Mouse (Mus musculus) limb, embryonic 15.5 days (tissue): ENCODE data around the gene Gpr152. TPM values are rescaled to one million over a fixed set of nuclear protein-coding genes. Genes with fewer than 3 reads are reported as not detected.
"Not testable (repeated sequence)": the region's sequence is repeated elsewhere in the genome, so short reads cannot be mapped to it uniquely, and the experiment has no call there.

Source experiments
- ATAC-seq: fragments of 200-750 bp; cut with Nextera tagmentation; 2 replicates; pipeline ENCODE4 v1.8.0; 2017; ENCODE audit warnings: low read depth, moderate TSS enrichment; ENCODE audit not compliant: insufficient number of reproducible peaks, low FRiP score, low TSS enrichment
- H3K27ac ChIP-seq: fragments of 300-500 bp; sonication (generic); 2 replicates; pipeline ENCODE4 v1.5.1; 2015; ENCODE audit warnings: moderate library complexity, mild to moderate bottlenecking, inconsistent platforms
- H3K27me3 ChIP-seq: fragments of 300-500 bp; sonication (generic); 2 replicates; pipeline ENCODE4 v1.6.1; 2015; ENCODE audit warnings: inconsistent platforms
- H3K36me3 ChIP-seq: fragments of 300-500 bp; sonication (generic); 2 replicates; pipeline ENCODE4 v1.6.1; 2015; ENCODE audit warnings: inconsistent platforms
- H3K4me1 ChIP-seq: fragments of 300-500 bp; sonication (generic); 2 replicates; pipeline ENCODE4 v1.6.1; 2015; ENCODE audit warnings: inconsistent platforms
- H3K4me2 ChIP-seq: fragments of 300-500 bp; sonication (generic); 2 replicates; pipeline ENCODE4 v1.6.1; 2015; ENCODE audit warnings: mild to moderate bottlenecking, inconsistent platforms
- H3K4me3 ChIP-seq: fragments of 300-500 bp; sonication (generic); 2 replicates; pipeline ENCODE4 v1.5.1; 2015; ENCODE audit warnings: mild to moderate bottlenecking, inconsistent platforms
- H3K9ac ChIP-seq: fragments of 300-500 bp; sonication (generic); 2 replicates; pipeline ENCODE4 v1.6.1; 2015; ENCODE audit warnings: inconsistent platforms
- H3K9me3 ChIP-seq: fragments of 300-500 bp; sonication (generic); 2 replicates; pipeline ENCODE4 v1.6.1; 2016; ENCODE audit warnings: inconsistent platforms
- WGBS: fragments of 180-500 bp; shearing (Covaris S2); methylation state at CpG from one replicate; pipeline ENCODE4 v1.1.7; 2015; 5-methylcytosine and 5-hydroxymethylcytosine counted together
- polyA plus RNA-seq: library from polyadenylated mRNA; unstranded; fragments of >200 nt; fragmentation: Nextera tagmentation; extraction: Ambion mirVana; gene quantifications from 2 replicates; pipeline ENCODE4 v1.2.1, GENCODE M21; 2015

Gpr152 gene
- polyA plus RNA-seq, 1 experiment from 2014 or later: not detected

DNA sequence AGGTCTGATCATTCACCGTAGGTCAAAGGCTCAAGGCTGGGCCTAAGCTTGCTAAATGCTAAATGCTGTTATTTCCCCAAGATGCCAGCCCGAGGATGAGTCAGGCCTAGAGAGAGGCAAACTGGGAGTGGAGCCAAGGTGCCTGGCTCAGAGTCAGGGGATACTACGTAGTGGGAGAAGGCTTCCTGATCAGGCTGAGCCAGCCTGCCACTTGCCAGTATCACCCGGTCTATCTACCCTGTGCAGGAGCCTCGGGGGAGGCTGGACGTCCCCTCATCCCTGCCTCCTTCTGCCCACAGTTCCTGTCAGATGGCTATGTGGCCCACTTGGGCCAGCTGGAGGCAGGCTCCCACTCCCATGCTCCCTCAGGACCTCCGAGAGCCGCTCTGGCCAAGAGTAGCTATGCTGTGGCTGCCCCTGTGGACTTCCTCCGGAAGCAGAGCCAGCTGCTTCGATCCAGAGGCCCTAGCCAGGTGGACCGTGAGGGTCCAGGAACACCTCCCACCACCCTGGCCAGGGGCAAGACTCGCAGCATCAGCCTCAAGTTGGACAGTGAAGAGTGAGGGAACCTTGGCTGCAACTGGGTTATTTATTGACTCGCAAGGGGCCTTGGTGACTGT lies 26.3 kb upstream of the Gpr152 start:
- H3K27ac ChIP-seq: peak overlapping the region; percentile 48
- H3K4me2 ChIP-seq: no peak overlapping the region
- no peak overlapping the region for H3K9ac ChIP-seq
- no peak overlapping the region for H3K4me3 ChIP-seq
- H3K4me1 ChIP-seq: peaks cover 18% of the 10 kb centered on the region
- peaks cover 67% of the 10 kb centered on the region for H3K36me3 ChIP-seq
- WGBS: 63% methylated on average over 13 of the region's 13 CpGs
- no peaks in the 10 kb centered on the region for H3K27me3 ChIP-seq
- no peaks in the 10 kb centered on the region for H3K9me3 ChIP-seq
- peak; percentile 17; the same call in 1 of the 2 replicates for ATAC-seq

DNA sequence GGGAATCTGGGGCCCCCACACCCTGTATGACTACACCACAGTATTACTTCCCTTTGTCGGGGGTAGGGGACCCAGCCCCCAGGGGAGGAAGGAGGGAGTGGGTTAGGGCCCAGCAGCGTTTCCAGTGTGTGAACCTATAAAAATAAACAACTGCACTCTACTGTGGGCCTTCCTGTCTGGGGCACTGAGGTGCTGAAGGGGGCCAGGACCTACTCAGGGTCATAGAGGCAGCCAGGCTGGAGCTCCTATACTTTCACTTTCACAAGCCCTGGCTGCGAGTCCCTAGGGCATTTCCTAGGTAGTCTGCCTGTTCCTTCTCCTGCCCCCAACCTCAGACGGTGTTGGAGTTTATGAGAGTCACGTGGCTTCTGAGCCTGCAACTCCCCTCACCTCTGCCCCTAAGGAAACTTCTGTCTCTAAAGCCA lies 25.8 kb upstream of the Gpr152 start:
- H3K9ac ChIP-seq: no peak overlapping the region
- H3K27me3 ChIP-seq: no peaks in the 10 kb centered on the region
- H3K4me3 ChIP-seq: no peak overlapping the region
- peaks cover 18% of the 10 kb centered on the region for H3K4me1 ChIP-seq
- no peaks in the 10 kb centered on the region for H3K9me3 ChIP-seq
- H3K36me3 ChIP-seq: peaks cover 67% of the 10 kb centered on the region
- H3K4me2 ChIP-seq: no peak overlapping the region
- H3K27ac ChIP-seq: peak overlapping the region; percentile 48
- WGBS: 25% methylated on average over 5 of the region's 5 CpGs
- no peak for ATAC-seq

DNA sequence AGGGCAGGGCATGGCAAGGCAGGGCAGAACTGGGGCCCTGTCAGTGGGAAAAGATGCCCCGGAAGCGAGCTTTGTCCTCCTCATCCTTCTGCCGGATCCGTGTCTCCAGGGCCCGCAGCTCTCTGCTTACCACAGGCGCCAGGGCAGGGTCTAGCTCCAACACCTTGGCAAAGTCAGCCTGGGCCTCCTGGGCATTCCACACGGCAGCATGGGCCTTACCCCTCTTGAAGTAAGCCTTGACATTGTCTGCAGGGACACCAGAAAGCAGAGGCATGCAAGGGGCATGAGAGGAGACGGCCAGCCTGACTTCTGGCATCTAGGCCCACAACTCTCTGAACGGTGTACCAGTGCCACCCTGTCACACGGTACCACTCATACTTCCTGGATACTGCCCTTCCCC lies 25.0 kb upstream of the Gpr152 start:
- no peak for ATAC-seq
- 89% methylated on average over 10 of the region's 10 CpGs for WGBS
- no peak overlapping the region for H3K4me3 ChIP-seq
- H3K27ac ChIP-seq: no peak overlapping the region; the same call in 1 of the 2 replicates
- no peak overlapping the region for H3K9ac ChIP-seq
- H3K27me3 ChIP-seq: no peaks in the 10 kb centered on the region
- peaks cover 18% of the 10 kb centered on the region for H3K4me1 ChIP-seq
- no peaks in the 10 kb centered on the region for H3K9me3 ChIP-seq
- H3K36me3 ChIP-seq: peaks cover 67% of the 10 kb centered on the region
- H3K4me2 ChIP-seq: no peak overlapping the region

DNA sequence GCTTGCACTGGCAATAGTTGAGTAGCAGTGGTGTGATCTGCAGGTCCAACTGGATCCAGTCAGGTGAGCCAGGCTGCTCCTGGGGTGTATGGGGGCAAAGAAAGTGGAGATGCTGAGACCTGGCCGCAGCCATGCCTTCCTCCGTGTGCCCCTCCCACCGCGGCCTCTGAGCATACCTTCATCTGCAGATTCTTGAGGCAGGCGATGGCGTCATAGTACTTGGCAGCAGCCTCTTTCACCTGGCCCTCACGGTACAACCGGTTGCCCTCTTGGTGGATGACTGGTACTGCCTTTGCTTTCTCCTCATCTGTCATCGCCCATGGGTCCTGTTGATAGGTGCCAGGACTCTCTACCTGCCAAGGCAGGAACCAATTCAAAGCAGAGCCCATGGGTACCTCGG lies 24.4 kb upstream of the Gpr152 start:
- ATAC-seq: no peak

DNA sequence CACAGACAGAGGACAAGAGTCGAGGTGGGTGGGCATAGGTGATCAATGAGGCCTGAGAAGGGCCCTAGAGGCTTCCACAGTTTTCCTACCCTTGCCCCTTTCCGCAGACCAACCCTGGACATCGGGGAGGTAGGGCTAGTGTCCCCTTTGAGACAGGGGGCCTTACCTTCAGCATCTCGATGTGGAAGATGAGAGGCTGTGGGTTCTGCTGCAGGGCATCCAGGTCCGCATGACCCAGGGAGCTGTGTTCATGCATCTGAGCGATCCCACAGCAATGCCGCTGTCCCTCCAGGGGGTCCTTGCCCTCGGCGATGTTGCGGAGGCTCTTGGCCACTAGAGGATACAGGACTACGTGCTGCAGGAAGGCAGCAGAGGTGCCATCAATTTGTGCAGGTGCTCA lies 23.8 kb upstream of the Gpr152 start:
- Histone ChIP-seq H3K9me3 (no peaks in the 10 kb centered on the region), H3K27ac (no peak overlapping the region), H3K4me3 (no peak overlapping the region), H3K27me3 (no peaks in the 10 kb centered on the region), H3K36me3 (peaks cover 67% of the 10 kb centered on the region), H3K4me2 (no peak overlapping the region), H3K4me1 (peaks cover 26% of the 10 kb centered on the region), H3K9ac (no peak overlapping the region)
- 84% methylated on average over 11 of the region's 11 CpGs for WGBS
- ATAC-seq: no peak

More for the DNA sequence above, 24.4 kb upstream of the Gpr152 start:
- H3K9ac ChIP-seq: no peak overlapping the region
- 94% methylated on average over 10 of the region's 10 CpGs for WGBS
- H3K36me3 ChIP-seq: peaks cover 67% of the 10 kb centered on the region
- H3K4me2 ChIP-seq: no peak overlapping the region
- no peak overlapping the region for H3K4me3 ChIP-seq
- no peaks in the 10 kb centered on the region for H3K27me3 ChIP-seq
- no peak overlapping the region for H3K27ac ChIP-seq
- no peaks in the 10 kb centered on the region for H3K9me3 ChIP-seq
- H3K4me1 ChIP-seq: peaks cover 20% of the 10 kb centered on the region

DNA sequence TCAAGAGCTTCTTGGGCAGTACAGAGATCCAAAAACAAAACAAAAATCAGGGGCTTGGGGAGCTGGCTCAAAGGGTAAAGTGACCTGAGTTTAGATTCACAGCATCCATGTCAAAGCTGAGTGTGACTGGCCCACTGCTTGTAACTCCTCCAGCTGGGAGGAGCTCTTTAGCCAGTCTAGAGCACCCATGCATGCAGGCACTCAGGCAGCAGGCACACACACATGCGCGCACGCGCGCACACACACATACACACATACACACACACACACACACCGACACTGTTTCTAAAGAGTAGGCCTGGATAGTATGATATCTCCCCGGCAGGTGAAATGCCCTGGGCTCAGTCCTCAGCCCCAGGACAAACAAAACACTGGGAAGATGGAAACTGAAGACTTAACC lies 22.6 kb upstream of the Gpr152 start:
- no peak overlapping the region for H3K27ac ChIP-seq
- H3K36me3 ChIP-seq: peaks cover 60% of the 10 kb centered on the region
- H3K4me3 ChIP-seq: no peak overlapping the region
- H3K4me1 ChIP-seq: peaks cover 29% of the 10 kb centered on the region
- H3K9me3 ChIP-seq: no peaks in the 10 kb centered on the region
- no peak overlapping the region for H3K4me2 ChIP-seq
- ATAC-seq: no peak
- no peaks in the 10 kb centered on the region for H3K27me3 ChIP-seq
- WGBS: 97% methylated on average over 7 of the region's 7 CpGs
- no peak overlapping the region for H3K9ac ChIP-seq

DNA sequence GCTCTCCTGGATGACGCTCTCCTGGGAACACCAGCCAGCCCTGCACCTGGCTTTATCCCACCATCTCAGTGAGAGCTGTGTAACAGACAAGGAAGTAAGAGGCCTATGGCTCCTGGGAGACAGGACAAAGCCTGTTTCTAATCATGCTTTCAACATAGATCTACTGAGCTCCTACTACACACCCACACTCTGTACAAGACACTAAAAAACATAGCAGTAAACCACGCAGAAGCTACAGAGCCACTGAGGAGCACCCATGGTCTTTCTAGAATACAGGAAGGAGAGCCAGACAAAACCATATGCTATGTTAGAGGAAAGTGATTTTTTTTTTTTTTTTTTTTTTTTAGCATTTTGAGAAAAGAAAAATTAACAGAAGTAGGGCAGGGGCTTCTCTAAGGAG lies 21.2 kb upstream of the Gpr152 start:
- no peak for ATAC-seq
- H3K4me3 ChIP-seq: no peak overlapping the region
- no peaks in the 10 kb centered on the region for H3K9me3 ChIP-seq
- no peak overlapping the region for H3K27ac ChIP-seq
- 86% methylated on average over 2 of the region's 2 CpGs for WGBS
- H3K27me3 ChIP-seq: no peaks in the 10 kb centered on the region
- peaks cover 25% of the 10 kb centered on the region for H3K4me1 ChIP-seq
- no peak overlapping the region for H3K9ac ChIP-seq
- H3K36me3 ChIP-seq: peaks cover 47% of the 10 kb centered on the region
- H3K4me2 ChIP-seq: no peak overlapping the region

DNA sequence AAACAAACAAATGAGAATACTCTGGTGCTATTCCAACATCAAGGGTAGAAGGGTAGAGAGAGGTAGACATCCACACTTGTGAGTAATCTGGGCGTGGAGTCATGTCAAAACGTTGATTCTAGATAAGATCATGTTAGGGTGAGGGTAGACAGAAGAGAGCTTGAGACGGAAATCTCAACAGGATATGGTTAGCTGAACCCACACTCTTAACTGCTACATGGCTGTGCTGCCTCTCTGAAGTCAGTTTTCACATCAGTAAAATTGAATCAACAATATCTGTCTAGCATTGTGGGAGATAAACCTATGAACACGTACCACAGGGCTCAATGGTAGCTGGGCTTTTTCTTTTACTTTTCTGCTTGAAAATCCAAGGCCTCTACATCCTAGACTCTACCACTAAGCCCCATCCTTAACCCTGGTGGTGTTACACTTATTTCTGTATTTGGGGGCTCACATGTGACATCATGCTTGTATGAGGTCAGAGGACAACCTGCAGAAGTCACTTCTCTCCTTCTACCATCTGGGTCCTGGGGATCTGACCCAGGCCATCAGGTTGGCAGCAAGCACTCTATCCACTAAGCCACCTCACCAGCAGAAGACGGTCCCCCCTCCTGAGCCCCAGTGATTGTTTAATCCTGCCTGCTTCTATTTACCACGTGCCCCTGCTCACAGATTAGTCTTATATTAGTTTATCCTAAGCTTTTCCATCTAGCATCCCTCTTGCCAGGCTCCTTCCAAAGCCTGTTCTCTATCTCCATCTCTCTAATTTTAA lies 19.7 kb upstream of the Gpr152 start:
- H3K4me3 ChIP-seq: no peak overlapping the region
- no peaks in the 10 kb centered on the region for H3K27me3 ChIP-seq
- peaks cover 11% of the 10 kb centered on the region for H3K4me1 ChIP-seq
- no peak for ATAC-seq
- H3K9ac ChIP-seq: no peak overlapping the region
- WGBS: 91% methylated on average over 6 of the region's 6 CpGs
- H3K36me3 ChIP-seq: peaks cover 32% of the 10 kb centered on the region
- H3K9me3 ChIP-seq: no peaks in the 10 kb centered on the region
- H3K4me2 ChIP-seq: peak overlapping the region; percentile 51
- no peak overlapping the region for H3K27ac ChIP-seq

DNA sequence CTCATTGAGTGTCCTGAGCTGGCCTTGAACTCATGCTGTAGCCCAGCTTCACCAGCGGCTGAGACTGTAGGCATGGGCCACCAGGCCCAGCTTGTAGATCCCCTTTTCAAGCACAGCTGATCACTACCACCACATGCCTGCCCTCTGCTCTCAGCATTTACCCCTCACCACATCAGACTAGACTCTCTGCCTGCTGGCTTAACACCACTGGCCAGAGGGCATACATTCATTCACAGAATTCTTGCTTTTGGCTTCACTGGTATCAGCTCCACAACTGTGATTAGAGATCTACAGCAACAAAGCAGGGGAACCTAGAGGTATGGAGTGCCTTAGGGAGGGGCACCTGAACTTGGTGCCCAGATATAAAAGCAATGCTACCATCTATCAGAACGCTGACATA lies 19.1 kb upstream of the Gpr152 start:
- no peaks in the 10 kb centered on the region for H3K27me3 ChIP-seq
- H3K9ac ChIP-seq: no peak overlapping the region
- H3K36me3 ChIP-seq: peaks cover 26% of the 10 kb centered on the region
- peak overlapping the region; percentile 46 for H3K4me3 ChIP-seq
- 96% methylated on average over 2 of the region's 2 CpGs for WGBS
- ATAC-seq: no peak
- no peak overlapping the region for H3K27ac ChIP-seq
- H3K4me2 ChIP-seq: peak overlapping the region; percentile 51
- peaks cover 11% of the 10 kb centered on the region for H3K4me1 ChIP-seq
- no peaks in the 10 kb centered on the region for H3K9me3 ChIP-seq

DNA sequence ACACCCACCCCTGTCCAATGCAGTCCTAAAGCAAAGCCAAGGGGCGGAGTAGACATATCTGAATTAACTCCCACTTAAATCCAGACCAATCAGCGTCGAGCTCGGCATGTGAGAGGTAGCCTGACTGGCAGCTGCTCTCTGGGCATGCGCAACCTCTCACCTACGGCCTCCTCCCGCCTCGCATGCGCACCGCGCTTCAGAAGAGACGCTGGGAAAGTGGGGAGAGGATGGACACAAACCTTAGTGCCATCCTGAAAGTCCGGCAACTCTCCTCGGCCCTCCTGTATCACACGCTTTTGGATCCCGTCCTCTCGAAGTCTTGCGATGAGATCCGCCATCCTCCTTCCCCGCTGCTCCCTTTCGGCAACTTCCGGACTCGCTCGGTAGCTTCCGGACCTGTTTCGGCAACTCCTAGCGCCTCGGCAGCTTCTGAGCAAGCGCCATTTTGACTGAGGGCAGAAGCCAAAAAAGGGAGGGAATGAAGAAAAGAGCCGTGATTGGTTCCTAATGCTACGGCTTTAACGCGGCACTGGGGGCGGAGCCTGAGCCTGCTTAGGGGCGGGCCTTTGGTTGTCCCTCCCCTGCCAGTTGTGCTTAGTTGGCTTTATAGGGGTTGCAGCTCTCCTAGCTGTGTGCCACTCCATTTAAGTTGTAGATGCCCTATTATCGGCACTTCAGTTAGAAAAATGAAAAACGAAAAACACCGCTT lies 18.3 kb upstream of the Gpr152 start:
- H3K4me2 ChIP-seq: peak overlapping the region; percentile 51
- ATAC-seq: peak; percentile 75
- peak overlapping the region; percentile 79 for H3K27ac ChIP-seq
- WGBS: 3% methylated on average over 38 of the region's 38 CpGs
- H3K9me3 ChIP-seq: no peaks in the 10 kb centered on the region
- H3K36me3 ChIP-seq: peaks cover 18% of the 10 kb centered on the region
- H3K4me1 ChIP-seq: peaks cover 11% of the 10 kb centered on the region
- peak overlapping the region; percentile 46 for H3K4me3 ChIP-seq
- H3K9ac ChIP-seq: peak overlapping the region; percentile 44; the same call in 1 of the 2 replicates
- H3K27me3 ChIP-seq: no peaks in the 10 kb centered on the region

DNA sequence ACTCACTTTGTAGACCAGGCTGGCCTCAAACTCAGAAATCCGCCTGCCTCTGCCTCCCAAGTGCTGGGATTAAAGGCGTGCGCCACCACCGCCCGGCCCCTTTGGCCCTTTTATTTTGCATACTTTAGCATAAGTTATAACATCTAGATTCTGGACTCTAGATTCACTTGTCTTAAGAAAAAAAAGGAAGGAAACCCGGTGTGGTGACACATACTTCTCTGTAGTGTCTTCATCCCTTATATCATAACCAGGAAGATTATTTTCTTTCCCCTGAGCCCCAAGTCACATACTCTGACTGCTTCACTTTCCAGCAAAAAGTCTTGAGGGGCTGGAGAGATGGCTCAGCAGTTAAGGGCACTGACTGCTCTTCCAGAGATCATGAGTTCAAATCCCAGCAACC lies 17.7 kb upstream of the Gpr152 start:
- not testable (repeated sequence) for H3K9ac ChIP-seq, H3K27me3 ChIP-seq, H3K4me2 ChIP-seq, H3K9me3 ChIP-seq, ATAC-seq, H3K27ac ChIP-seq
- peak overlapping the region; percentile 46; the same call in 1 of the 2 replicates for H3K4me3 ChIP-seq
- WGBS: 59% methylated on average over 6 of the region's 6 CpGs
- peaks cover 12% of the 10 kb centered on the region for H3K36me3 ChIP-seq
- peaks cover 17% of the 10 kb centered on the region for H3K4me1 ChIP-seq
